Mouse (Mus musculus): ENCODE measurements around the gene Nek3. TPM values are rescaled to one million over a fixed set of nuclear protein-coding genes. Genes with fewer than 3 reads are reported as not detected.

Nek3 gene
- polyA plus RNA-seq (2014; fragmentation: Illumina TruSeq; extraction: RNeasy Lipid Tissue Mini Kit (QIAGEN cat#74804)), result 2.8 TPM

GRCm38 (mm10) chr8:22166080-22166603 is at the start of gene Nek3:
TSS of gene Nek3 (minus strand) at chr8:22166435.

GRCm38 (mm10) chr8:22192660-22193431 is 26.6 kb upstream of the Nek3 start, which contains the start of gene Vps36:
TSS of gene Vps36 (plus strand) at chr8:22192809.

GRCm38 (mm10) chr8:22185431-22186397 is 19.5 kb upstream of the Nek3 start, which contains the start of gene Ckap2:
TSS of gene Ckap2 (minus strand) at chr8:22185819.

GRCm38 (mm10) chr8:22124220-22125152 is 41.7 kb downstream of the Nek3 start, which contains the start of gene Nek5:
TSS of gene Nek5 (minus strand) at chr8:22125053.

Other genes starting within 250 kb of the Nek3 start
- not detected for gene Defb15, start 233.7 kb downstream of the Nek3 start, polyA plus RNA-seq (2014; fragmentation: Illumina TruSeq; extraction: RNeasy Lipid Tissue Mini Kit (QIAGEN cat#74804))
- not detected for gene Defb35, start 228.1 kb downstream of the Nek3 start, polyA plus RNA-seq (2014; fragmentation: Illumina TruSeq; extraction: RNeasy Lipid Tissue Mini Kit (QIAGEN cat#74804))
- gene Defb13, start 219.7 kb downstream of the Nek3 start, polyA plus RNA-seq (2014; fragmentation: Illumina TruSeq; extraction: RNeasy Lipid Tissue Mini Kit (QIAGEN cat#74804)), result not detected
- gene Fam90a1a, start 207.7 kb downstream of the Nek3 start, polyA plus RNA-seq (2014; fragmentation: Illumina TruSeq; extraction: RNeasy Lipid Tissue Mini Kit (QIAGEN cat#74804)), result 0.31 TPM
- not detected for gene Ccdc70, start 196.7 kb downstream of the Nek3 start, polyA plus RNA-seq (2014; fragmentation: Illumina TruSeq; extraction: RNeasy Lipid Tissue Mini Kit (QIAGEN cat#74804))
- not detected for gene Atp7b, start 106.1 kb downstream of the Nek3 start, polyA plus RNA-seq (2014; fragmentation: Illumina TruSeq; extraction: RNeasy Lipid Tissue Mini Kit (QIAGEN cat#74804))
- 52.7 TPM for gene Alg11, start 105.7 kb downstream of the Nek3 start, polyA plus RNA-seq (2014; fragmentation: Illumina TruSeq; extraction: RNeasy Lipid Tissue Mini Kit (QIAGEN cat#74804))
- gene Nek5, start 41.4 kb downstream of the Nek3 start, polyA plus RNA-seq (2014; fragmentation: Illumina TruSeq; extraction: RNeasy Lipid Tissue Mini Kit (QIAGEN cat#74804)), result 8.5 TPM
- 39.4 TPM for gene Ckap2, start 19.4 kb upstream of the Nek3 start, polyA plus RNA-seq (2014; fragmentation: Illumina TruSeq; extraction: RNeasy Lipid Tissue Mini Kit (QIAGEN cat#74804))
- 39.3 TPM for gene Vps36, start 26.4 kb upstream of the Nek3 start, polyA plus RNA-seq (2014; fragmentation: Illumina TruSeq; extraction: RNeasy Lipid Tissue Mini Kit (QIAGEN cat#74804))
- 1.9 TPM for gene Thsd1, start 60.9 kb upstream of the Nek3 start, polyA plus RNA-seq (2014; fragmentation: Illumina TruSeq; extraction: RNeasy Lipid Tissue Mini Kit (QIAGEN cat#74804))
- gene Tpte, start 117.0 kb upstream of the Nek3 start, polyA plus RNA-seq (2014; fragmentation: Illumina TruSeq; extraction: RNeasy Lipid Tissue Mini Kit (QIAGEN cat#74804)), result not detected
- 18.6 TPM for gene Slc25a15, start 232.2 kb upstream of the Nek3 start, polyA plus RNA-seq (2014; fragmentation: Illumina TruSeq; extraction: RNeasy Lipid Tissue Mini Kit (QIAGEN cat#74804))
- 45.4 TPM for gene Mrps31, start 244.9 kb upstream of the Nek3 start, polyA plus RNA-seq (2014; fragmentation: Illumina TruSeq; extraction: RNeasy Lipid Tissue Mini Kit (QIAGEN cat#74804))